Mouse (Mus musculus): ENCODE results near the gene Tmem8b.

DNA sequence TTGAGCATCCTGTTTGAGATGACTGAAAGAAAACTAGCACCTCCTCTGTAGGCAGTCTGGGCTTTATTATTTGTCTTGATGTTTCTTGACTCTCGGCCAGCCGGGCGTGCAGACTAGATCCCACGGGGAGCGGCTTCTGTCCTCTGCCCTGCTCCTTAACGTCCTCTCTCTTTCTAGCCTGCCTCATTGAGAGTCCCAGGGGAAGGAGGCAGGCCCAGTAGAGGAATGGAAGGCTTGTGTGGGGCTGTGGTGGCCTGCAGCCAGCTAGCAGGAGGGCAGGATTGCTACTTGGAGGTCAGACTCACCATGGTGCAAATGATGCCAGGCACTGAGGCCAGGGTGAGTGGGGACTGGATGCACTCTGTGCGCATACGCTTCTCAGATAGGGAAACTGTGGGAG is 35.1 kb downstream of the Tmem8b start:
- TF ChIP-seq CTCF (IDR thresholded peaks at IDR 0.05; ENCODE audit: extremely low read depth, insufficient read depth, insufficient read length, insufficient replicate concordance) (no peak), POLR2A (IDR thresholded peaks at IDR 0.05; ENCODE audit: low read depth, low read length) (no peak)

All from spleen, adult 2 months (tissue).